Mouse (Mus musculus): Measurements from ENCODE around the gene Zfp524. TPM values are rescaled to one million over a fixed set of nuclear protein-coding genes. Genes with fewer than 3 reads are reported as not detected.

Zfp524 gene
- polyA plus RNA-seq, 1 experiment from 2014 or later: 10.0 TPM

DNA sequence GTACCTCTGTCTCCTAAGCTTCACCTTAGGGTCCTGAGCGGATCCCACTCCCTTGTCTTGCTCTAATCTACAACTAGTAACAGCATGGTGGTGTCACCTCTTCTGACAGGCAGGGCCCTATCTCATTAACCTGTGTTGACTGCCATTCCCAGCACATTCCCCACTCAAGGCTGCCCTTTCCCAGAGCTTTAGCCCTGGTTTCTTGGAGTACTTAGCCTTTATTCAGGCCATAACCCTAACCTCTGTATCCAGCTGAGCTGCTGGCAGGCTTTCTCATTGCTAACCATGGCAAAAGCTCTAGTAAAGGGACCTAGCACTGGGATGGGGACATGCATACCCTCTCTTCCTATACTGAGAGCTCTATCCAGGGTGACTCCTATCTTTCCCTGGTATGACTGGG is 44.4 kb downstream of the Zfp524 start:
- WGBS: 87% methylated on average over 1 of the region's 1 CpGs
- no peak for DNase-seq (ENCODE audit: low spot score)
- no peaks in the 10 kb centered on the region for H3K36me3 ChIP-seq
- no peaks in the 10 kb centered on the region; the same call in 1 of the 2 replicates for H3K9me3 ChIP-seq
- H3K27ac ChIP-seq: no peak overlapping the region
- peaks cover 58% of the 10 kb centered on the region for H3K27me3 ChIP-seq (ENCODE audit: insufficient read depth, poor library complexity, severe bottlenecking)
- peaks cover 29% of the 10 kb centered on the region for H3K4me1 ChIP-seq
- H3K4me3 ChIP-seq: no peak overlapping the region

- Histone ChIP-seq H3K9me3 (no peaks in the 10 kb centered on the region; the same call in 1 of the 2 replicates), H3K27ac (no peak overlapping the region), H3K4me3 (0 out of 2 replicates have a peak overlapping the region, but pooled peaks have one; percentile 2), H3K4me1 (peaks cover 28% of the 10 kb centered on the region), H3K36me3 (no peaks in the 10 kb centered on the region), H3K27me3 (ENCODE audit: insufficient read depth, poor library complexity, severe bottlenecking) (peaks cover 50% of the 10 kb centered on the region)
- no peak for DNase-seq (ENCODE audit: low spot score)
- 88% methylated on average over 12 of the region's 12 CpGs for WGBS
These were observed 45.2 kb downstream of the Zfp524 start for GRCm38 (mm10) chr7:5059421-5059820.

DNA sequence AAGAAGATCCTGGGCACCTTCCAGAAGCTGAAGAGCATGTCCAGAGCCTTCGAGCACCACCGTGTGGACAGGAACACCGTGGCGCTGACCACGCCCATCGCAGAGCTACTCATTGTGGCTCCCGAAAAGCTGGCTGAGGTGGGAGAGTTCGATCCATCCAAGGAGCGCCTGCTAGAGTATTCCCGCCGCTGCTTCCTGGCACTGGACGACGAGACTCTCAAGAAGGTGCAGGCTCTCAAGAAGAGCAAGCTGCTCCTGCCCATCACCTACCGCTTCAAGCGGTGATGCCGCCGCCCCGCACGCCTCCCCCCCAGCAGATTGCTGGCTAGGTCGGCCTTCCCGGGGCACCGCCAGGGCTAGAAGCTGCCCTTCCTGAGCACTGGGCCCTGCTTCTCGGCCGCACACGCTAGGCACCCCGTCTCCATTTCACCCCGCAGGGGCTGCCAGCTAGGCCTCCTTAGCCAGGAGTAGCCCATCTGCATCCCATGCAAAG is 46.1 kb downstream of the Zfp524 start:
- WGBS: 3% methylated on average over 27 of the region's 27 CpGs
- peaks cover 28% of the 10 kb centered on the region for H3K4me1 ChIP-seq
- peak overlapping the region; percentile 97 for H3K27ac ChIP-seq
- H3K4me3 ChIP-seq: peak overlapping the region; percentile 77
- H3K36me3 ChIP-seq: no peaks in the 10 kb centered on the region
- no peaks in the 10 kb centered on the region; the same call in 1 of the 2 replicates for H3K9me3 ChIP-seq
- peak; percentile 89 for DNase-seq (ENCODE audit: low spot score)
- peaks cover 42% of the 10 kb centered on the region for H3K27me3 ChIP-seq (ENCODE audit: insufficient read depth, poor library complexity, severe bottlenecking)

- under 1% methylated on average over 60 of the region's 60 CpGs for WGBS
- peaks cover 36% of the 10 kb centered on the region for H3K4me1 ChIP-seq
- H3K4me3 ChIP-seq: peak overlapping the region; percentile 77
- peaks cover 6% of the 10 kb centered on the region for H3K36me3 ChIP-seq
- H3K27me3 ChIP-seq (ENCODE audit: insufficient read depth, poor library complexity, severe bottlenecking): peaks cover 33% of the 10 kb centered on the region
- H3K27ac ChIP-seq: peak overlapping the region; percentile 97
- H3K9me3 ChIP-seq: no peaks in the 10 kb centered on the region; the same call in 1 of the 2 replicates
- DNase-seq (ENCODE audit: low spot score): peak; percentile 98
These were observed 46.9 kb downstream of the Zfp524 start for GRCm38 (mm10) chr7:5060944-5061773.

DNA sequence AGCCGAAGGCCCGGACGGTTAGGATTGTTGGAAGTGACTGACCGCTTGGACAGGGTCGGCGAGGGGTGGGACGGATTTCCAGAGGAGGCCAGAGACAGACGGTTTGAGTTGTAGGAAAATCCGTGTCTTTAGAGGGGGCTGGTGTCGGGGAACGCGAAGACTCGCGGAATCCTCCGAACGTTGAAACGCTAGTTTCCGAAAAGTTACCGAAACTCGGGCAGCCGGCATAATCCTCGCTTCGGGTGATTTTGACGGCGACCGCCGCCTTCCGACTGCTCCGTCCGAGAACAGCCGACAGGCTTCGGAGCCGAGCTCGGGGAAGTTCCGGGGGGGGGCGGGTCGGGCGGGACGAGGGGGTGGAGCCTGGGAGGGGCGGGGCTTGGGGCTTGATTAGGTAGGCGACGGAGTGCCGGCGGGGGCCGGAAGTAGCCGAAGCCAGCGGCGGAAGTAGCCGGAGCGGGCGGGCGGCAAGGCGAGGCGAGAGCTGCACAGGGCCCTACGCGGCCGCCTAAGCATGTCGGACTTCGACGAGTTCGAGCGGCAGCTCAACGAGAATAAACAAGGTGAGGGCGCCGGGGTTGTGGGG is 47.7 kb downstream of the Zfp524 start, which contains the start of gene U2af2:
TSS of gene U2af2 (plus strand) at position 370 of the 586 bp plus-strand sequence.
- peak; percentile 96 for DNase-seq (ENCODE audit: low spot score)
- H3K27me3 ChIP-seq (ENCODE audit: insufficient read depth, poor library complexity, severe bottlenecking): peaks cover 26% of the 10 kb centered on the region
- under 1% methylated on average over 64 of the region's 65 CpGs for WGBS

GRCm38 (mm10) chr7:5062360-5063001 is 48.3 kb downstream of the Zfp524 start:
- peaks cover 19% of the 10 kb centered on the region for H3K36me3 ChIP-seq
- H3K27ac ChIP-seq: peak overlapping the region; percentile 97
- no peaks in the 10 kb centered on the region; the same call in 1 of the 2 replicates for H3K9me3 ChIP-seq
- peak overlapping the region; percentile 77 for H3K4me3 ChIP-seq
- WGBS: under 1% methylated on average over 51 of the region's 51 CpGs
- H3K4me1 ChIP-seq: peaks cover 29% of the 10 kb centered on the region
- DNase-seq (ENCODE audit: low spot score): peak; percentile 90
- peaks cover 20% of the 10 kb centered on the region for H3K27me3 ChIP-seq (ENCODE audit: insufficient read depth, poor library complexity, severe bottlenecking)

More for the DNA sequence above, 47.7 kb downstream of the Zfp524 start, which contains the start of gene U2af2:
- peaks cover 13% of the 10 kb centered on the region for H3K36me3 ChIP-seq
- no peaks in the 10 kb centered on the region; the same call in 1 of the 2 replicates for H3K9me3 ChIP-seq
- peak within 1 kb of the TSS; percentile 97 for H3K27ac ChIP-seq
- H3K4me3 ChIP-seq: peak within 1 kb of the TSS; percentile 77
- peaks cover 32% of the 10 kb centered on the region for H3K4me1 ChIP-seq

DNA sequence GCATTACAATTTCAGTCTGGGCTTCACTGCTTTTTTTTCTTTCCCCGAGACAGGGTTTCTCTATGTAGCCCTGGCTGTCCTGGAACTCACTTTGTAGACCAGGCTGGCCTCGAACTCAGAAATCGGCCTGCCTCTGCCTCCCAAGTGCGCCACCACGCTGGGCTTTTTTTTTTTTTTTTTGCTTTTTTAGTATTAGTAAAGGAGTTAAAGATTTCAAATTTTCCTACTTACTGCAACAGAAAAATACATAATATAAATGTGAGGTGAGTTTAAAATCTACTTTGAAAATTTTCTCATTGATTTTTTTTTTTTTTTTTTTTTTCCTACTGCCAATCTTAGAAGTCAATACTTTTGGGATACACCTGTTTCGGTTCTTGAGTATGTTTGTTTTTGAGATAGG is 50.7 kb downstream of the Zfp524 start:
- Histone ChIP-seq H3K4me3 (no peak overlapping the region), H3K36me3 (peaks cover 43% of the 10 kb centered on the region)

More for the DNA sequence above, 50.7 kb downstream of the Zfp524 start:
- H3K9me3 ChIP-seq: no peaks in the 10 kb centered on the region; the same call in 1 of the 2 replicates
- H3K4me1 ChIP-seq: peaks cover 27% of the 10 kb centered on the region
- DNase-seq (ENCODE audit: low spot score): no peak
- 89% methylated on average over 6 of the region's 6 CpGs for WGBS
- H3K27ac ChIP-seq: no peak overlapping the region
- H3K27me3 ChIP-seq (ENCODE audit: insufficient read depth, poor library complexity, severe bottlenecking): no peaks in the 10 kb centered on the region

Other genes with a start within 250 kb of the Zfp524 start
- not detected in 2 replicates for gene Fam71e2, start 243.1 kb upstream of the Zfp524 start, polyA plus RNA-seq (2016; fragmentation: Nextera tagmentation; extraction: Ambion mirVana)
- 0.15 and 0.20 TPM in 2 replicates for gene Il11, start 231.6 kb upstream of the Zfp524 start, polyA plus RNA-seq (2016; fragmentation: Nextera tagmentation; extraction: Ambion mirVana)
- gene Tmem190, start 231.5 kb upstream of the Zfp524 start, polyA plus RNA-seq (2016; fragmentation: Nextera tagmentation; extraction: Ambion mirVana): 0.34 TPM in 1 of 2 replicates, not detected in the other
- 4.7 and 6.3 TPM in 2 replicates for gene Tmem238, start 224.8 kb upstream of the Zfp524 start, polyA plus RNA-seq (2016; fragmentation: Nextera tagmentation; extraction: Ambion mirVana)
- 314 and 329 TPM in 2 replicates for gene Rpl28, start 221.5 kb upstream of the Zfp524 start, polyA plus RNA-seq (2016; fragmentation: Nextera tagmentation; extraction: Ambion mirVana)
- 337 and 447 TPM in 2 replicates for gene Ube2s, start 201.8 kb upstream of the Zfp524 start, polyA plus RNA-seq (2016; fragmentation: Nextera tagmentation; extraction: Ambion mirVana)
- 0.14 TPM in 1 of 2 replicates, not detected in the other for gene Shisa7, start 169.7 kb upstream of the Zfp524 start, polyA plus RNA-seq (2016; fragmentation: Nextera tagmentation; extraction: Ambion mirVana)
- 3.9 TPM in 2 replicates for gene Isoc2b, start 144.2 kb upstream of the Zfp524 start, polyA plus RNA-seq (2016; fragmentation: Nextera tagmentation; extraction: Ambion mirVana)
- 1.3 TPM in 2 replicates for gene Isoc2a, start 137.3 kb upstream of the Zfp524 start, polyA plus RNA-seq (2016; fragmentation: Nextera tagmentation; extraction: Ambion mirVana)
- 0.18 and 0.36 TPM in 2 replicates for gene Gm36210, start 107.9 kb upstream of the Zfp524 start, polyA plus RNA-seq (2016; fragmentation: Nextera tagmentation; extraction: Ambion mirVana)
- 2.9 and 3.5 TPM in 2 replicates for gene Zfp628, start 99.2 kb upstream of the Zfp524 start, polyA plus RNA-seq (2016; fragmentation: Nextera tagmentation; extraction: Ambion mirVana)
- 4.3 and 5.5 TPM in 2 replicates for gene Nat14, start 92.4 kb upstream of the Zfp524 start, polyA plus RNA-seq (2016; fragmentation: Nextera tagmentation; extraction: Ambion mirVana)
- gene Ssc5d, start 88.6 kb upstream of the Zfp524 start, polyA plus RNA-seq (2016; fragmentation: Nextera tagmentation; extraction: Ambion mirVana): 1.2 and 1.6 TPM in 2 replicates
- gene Sbk2, start 50.0 kb upstream of the Zfp524 start, polyA plus RNA-seq (2016; fragmentation: Nextera tagmentation; extraction: Ambion mirVana): 1.8 and 2.3 TPM in 2 replicates
- 0.39 and 0.43 TPM in 2 replicates for gene Sbk3, start 43.2 kb upstream of the Zfp524 start, polyA plus RNA-seq (2016; fragmentation: Nextera tagmentation; extraction: Ambion mirVana)
- 21.6 and 29.2 TPM in 2 replicates for gene Zfp579, start 18.3 kb upstream of the Zfp524 start, polyA plus RNA-seq (2016; fragmentation: Nextera tagmentation; extraction: Ambion mirVana)
- gene Fiz1, start 282 bp downstream of the Zfp524 start, polyA plus RNA-seq (2016; fragmentation: Nextera tagmentation; extraction: Ambion mirVana): 36.1 and 43.5 TPM in 2 replicates
- gene Gm44973, start 1.1 kb downstream of the Zfp524 start, polyA plus RNA-seq (2016; fragmentation: Nextera tagmentation; extraction: Ambion mirVana): 0.72 TPM in 1 of 2 replicates, not detected in the other
- 3.8 and 4.4 TPM in 2 replicates for gene Zfp865, start 6.0 kb downstream of the Zfp524 start, polyA plus RNA-seq (2016; fragmentation: Nextera tagmentation; extraction: Ambion mirVana)
- gene Ccdc106, start 6.1 kb downstream of the Zfp524 start, polyA plus RNA-seq (2016; fragmentation: Nextera tagmentation; extraction: Ambion mirVana): 1.4 and 4.7 TPM in 2 replicates
- gene 4632433K11Rik, start 19.7 kb downstream of the Zfp524 start, polyA plus RNA-seq (2016; fragmentation: Nextera tagmentation; extraction: Ambion mirVana): not detected in 2 replicates
- gene Zfp784, start 24.0 kb downstream of the Zfp524 start, polyA plus RNA-seq (2016; fragmentation: Nextera tagmentation; extraction: Ambion mirVana): 3.9 and 4.5 TPM in 2 replicates
- 17.6 and 21.4 TPM in 2 replicates for gene Zfp580, start 37.1 kb downstream of the Zfp524 start, polyA plus RNA-seq (2016; fragmentation: Nextera tagmentation; extraction: Ambion mirVana)
- gene U2af2, start 47.7 kb downstream of the Zfp524 start, polyA plus RNA-seq (2016; fragmentation: Nextera tagmentation; extraction: Ambion mirVana): 107 and 121 TPM in 2 replicates
- gene Epn1, start 65.8 kb downstream of the Zfp524 start, polyA plus RNA-seq (2016; fragmentation: Nextera tagmentation; extraction: Ambion mirVana): 53.8 and 57.3 TPM in 2 replicates
- not detected in 2 replicates for gene Rfpl4, start 102.5 kb downstream of the Zfp524 start, polyA plus RNA-seq (2016; fragmentation: Nextera tagmentation; extraction: Ambion mirVana)
- 0.88 and 1.9 TPM in 2 replicates for gene Rasl2-9, start 111.5 kb downstream of the Zfp524 start, polyA plus RNA-seq (2016; fragmentation: Nextera tagmentation; extraction: Ambion mirVana)
- not detected in 2 replicates for gene Vmn1r55, start 135.3 kb downstream of the Zfp524 start, polyA plus RNA-seq (2016; fragmentation: Nextera tagmentation; extraction: Ambion mirVana)
- not detected in 2 replicates for gene Vmn1r56, start 182.3 kb downstream of the Zfp524 start, polyA plus RNA-seq (2016; fragmentation: Nextera tagmentation; extraction: Ambion mirVana)
- gene Vmn1r57, start 204.1 kb downstream of the Zfp524 start, polyA plus RNA-seq (2016; fragmentation: Nextera tagmentation; extraction: Ambion mirVana): not detected in 2 replicates

All from heart, embryonic 10.5 days (tissue).